Mouse (Mus musculus) T-cell, adult 2 months (primary cell): ENCODE results near the gene Cntd1.
"Not testable (repeated sequence)": the region's sequence is repeated elsewhere in the genome, so short reads cannot be mapped to it uniquely, and the experiment has no call there.

Experiments
- DNase-seq: peaks from one replicate; pipeline ENCODE4 v3.0.0; 2022; ENCODE audit warnings: low spot score

The Cntd1 gene

GRCm38 (mm10) chr11:101283805-101284204 lies 5.0 kb downstream of the Cntd1 start:
- DNase-seq = no peak

- no peak for DNase-seq
These were observed 8.5 kb downstream of the Cntd1 start for GRCm38 (mm10) chr11:101287306-101287705.

- DNase-seq = no peak
These were observed 12.4 kb downstream of the Cntd1 start for GRCm38 (mm10) chr11:101291231-101291630.

- no peak for DNase-seq
These were observed 16.4 kb downstream of the Cntd1 start for GRCm38 (mm10) chr11:101295191-101295590.

GRCm38 (mm10) chr11:101300881-101301280 lies 22.1 kb downstream of the Cntd1 start:
- no peak for DNase-seq

- DNase-seq = no peak
These were observed 22.6 kb downstream of the Cntd1 start for GRCm38 (mm10) chr11:101301299-101302003.

- DNase-seq = peak; percentile 92
These were observed 23.4 kb downstream of the Cntd1 start, which contains the start of gene Becn1 for GRCm38 (mm10) chr11:101302004-101302798. Gene Becn1, minus strand, starts transcription at chr11:101302286.

- no peak for DNase-seq
These were observed 28.9 kb downstream of the Cntd1 start for GRCm38 (mm10) chr11:101307744-101308143.

GRCm38 (mm10) chr11:101311083-101311482 lies 32.3 kb downstream of the Cntd1 start:
- no peak for DNase-seq

GRCm38 (mm10) chr11:101312150-101312549 lies 33.3 kb downstream of the Cntd1 start:
- no peak for DNase-seq

GRCm38 (mm10) chr11:101314567-101314966 lies 35.8 kb downstream of the Cntd1 start:
- no peak for DNase-seq

- DNase-seq = no peak
These were observed 36.4 kb downstream of the Cntd1 start for GRCm38 (mm10) chr11:101315082-101315650.

GRCm38 (mm10) chr11:101315665-101316500 lies 37.1 kb downstream of the Cntd1 start, which contains the start of gene Psme3:
Gene Psme3, plus strand, starts transcription at chr11:101316213.
- DNase-seq = peak; percentile 88

- DNase-seq = peak; percentile 28
These were observed 37.7 kb downstream of the Cntd1 start for GRCm38 (mm10) chr11:101316501-101316917.

GRCm38 (mm10) chr11:101323609-101324008 lies 44.8 kb downstream of the Cntd1 start:
- peak; percentile 9 for DNase-seq

- DNase-seq = no peak
These were observed 46.0 kb downstream of the Cntd1 start, which contains the start of gene Aoc2 for GRCm38 (mm10) chr11:101324763-101325162. Gene Aoc2, plus strand, starts transcription at chr11:101325063.

- DNase-seq = not testable (repeated sequence)
These were observed 46.4 kb downstream of the Cntd1 start for GRCm38 (mm10) chr11:101325201-101325600.

- DNase-seq = no peak
These were observed 47.3 kb downstream of the Cntd1 start for GRCm38 (mm10) chr11:101326147-101326546.

- no peak for DNase-seq
These were observed 48.5 kb downstream of the Cntd1 start for GRCm38 (mm10) chr11:101327311-101327710.

- no peak for DNase-seq
These were observed 50.3 kb downstream of the Cntd1 start for GRCm38 (mm10) chr11:101328941-101329635.

GRCm38 (mm10) chr11:101330371-101330924 lies 51.6 kb downstream of the Cntd1 start, which contains the start of gene Aoc3:
Gene Aoc3, plus strand, starts transcription at chr11:101330605.
- no peak for DNase-seq
